Mouse (Mus musculus) cortical plate, adult 2 months (tissue): ENCODE measurements around the gene Ptma. TPM values are rescaled to one million over a fixed set of nuclear protein-coding genes. Genes with fewer than 3 reads are reported as not detected.

Experiments
- H3K27ac ChIP-seq: fragments of 200-500 bp; 2 replicates; pipeline ENCODE4 v1.5.1; 2012; ENCODE audit warnings: low read length, control low read depth, inconsistent platforms; ENCODE audit not compliant: insufficient read depth
- H3K4me1 ChIP-seq: fragments of 200-500 bp; 2 replicates; pipeline ENCODE4 v1.6.1; 2011; ENCODE audit warnings: low read length; ENCODE audit not compliant: control insufficient read depth, insufficient read depth
- H3K4me3 ChIP-seq: fragments of 200-500 bp; 2 replicates; pipeline ENCODE4 v1.5.1; 2011; ENCODE audit warnings: mild to moderate bottlenecking, low read length, control low read depth; ENCODE audit not compliant: insufficient read depth
- CTCF ChIP-seq: fragments of 200-500 bp; IDR thresholded peaks from 2 replicates; pipeline ENCODE4 v1.5.1; 2011; ENCODE audit warnings: mild to moderate bottlenecking, control low read depth, low read length; ENCODE audit not compliant: insufficient read depth; ENCODE audit errors: extremely low read depth
- POLR2A ChIP-seq: fragments of 200-500 bp; IDR thresholded peaks from 2 replicates; pipeline ENCODE4 v1.6.1; 2011; ENCODE audit warnings: mild to moderate bottlenecking, low read length, control low read depth; ENCODE audit not compliant: insufficient read depth; ENCODE audit errors: extremely low read depth
- polyA plus RNA-seq: library from polyadenylated mRNA; depleted of rRNA; stranded (reverse); fragments of >200 nt; gene quantifications from 2 replicates; pipeline ENCODE4 v1.2.3, GENCODE M21; 2012; rRNA removed

Gene Ptma
- polyA plus RNA-seq, 1 experiment, result 548 TPM

GRCm38 (mm10) chr1:86555665-86556064 lies 29.1 kb downstream of the Ptma start:
- H3K4me1 ChIP-seq, result no peaks in the 10 kb centered on the region
- TF ChIP-seq POLR2A, result no peak
- TF ChIP-seq CTCF, result no peak
- no peak overlapping the region for H3K27ac ChIP-seq
- no peak overlapping the region for H3K4me3 ChIP-seq

GRCm38 (mm10) chr1:86557872-86558271 lies 31.3 kb downstream of the Ptma start:
- no peak overlapping the region for H3K4me3 ChIP-seq
- TF ChIP-seq CTCF, result no peak
- TF ChIP-seq POLR2A, result no peak
- H3K27ac ChIP-seq, result no peak overlapping the region
- no peaks in the 10 kb centered on the region for H3K4me1 ChIP-seq

- TF ChIP-seq CTCF (no peak), POLR2A (no peak)
- Histone ChIP-seq H3K4me1 (no peaks in the 10 kb centered on the region), H3K4me3 (no peak overlapping the region), H3K27ac (no peak overlapping the region)
Observed at GRCm38 (mm10) chr1:86559232-86559631, 32.7 kb downstream of the Ptma start.

DNA sequence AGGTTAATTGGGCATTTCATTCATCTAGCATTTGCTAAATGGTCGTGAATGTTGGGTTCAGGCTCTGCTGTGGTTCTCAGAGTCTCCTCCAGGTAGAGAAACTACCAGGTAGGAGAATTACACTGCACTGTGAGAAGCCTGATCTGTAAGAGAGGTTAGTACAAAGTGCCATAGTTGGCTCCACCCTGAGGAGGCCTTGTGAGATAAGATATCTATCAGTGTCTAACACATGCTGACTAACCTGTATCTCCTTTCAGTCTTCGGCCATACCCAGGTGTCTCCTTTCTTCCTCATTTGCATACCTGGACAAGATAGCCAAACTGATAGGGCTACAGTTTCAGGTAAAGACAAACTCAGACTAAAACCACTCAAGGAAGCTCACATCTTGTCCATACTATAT lies 36.1 kb downstream of the Ptma start:
- Histone ChIP-seq H3K4me1 (no peaks in the 10 kb centered on the region), H3K4me3 (no peak overlapping the region), H3K27ac (no peak overlapping the region)
- TF ChIP-seq CTCF, result no peak
- TF ChIP-seq POLR2A, result no peak

DNA sequence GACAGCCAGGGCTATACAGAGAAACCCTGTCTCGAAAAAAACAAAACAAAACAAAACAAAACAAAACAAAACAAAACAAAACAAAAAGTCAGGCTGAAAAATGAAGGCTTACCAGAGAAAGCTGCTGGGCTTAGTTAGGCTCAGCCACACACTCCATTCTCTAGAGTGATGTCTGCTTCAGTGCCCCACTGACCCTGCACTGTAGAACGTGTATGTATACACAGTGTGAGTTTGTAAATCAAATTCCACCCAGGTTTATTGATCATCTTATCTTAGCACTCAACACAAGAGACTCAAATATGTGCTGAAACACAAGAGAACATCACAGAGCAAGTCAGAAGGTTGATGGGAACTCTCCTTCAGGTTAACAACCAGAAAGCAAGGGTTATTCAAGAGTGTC lies 41.9 kb downstream of the Ptma start:
- Histone ChIP-seq H3K4me1 (no peaks in the 10 kb centered on the region; the same call in 1 of the 2 replicates), H3K27ac (no peak overlapping the region), H3K4me3 (no peak overlapping the region)
- no peak for TF ChIP-seq CTCF
- no peak for TF ChIP-seq POLR2A

GRCm38 (mm10) chr1:86569292-86569860 lies 42.9 kb downstream of the Ptma start:
- Histone ChIP-seq H3K4me1 (no peaks in the 10 kb centered on the region; the same call in 1 of the 2 replicates), H3K27ac (no peak overlapping the region), H3K4me3 (no peak overlapping the region)
- TF ChIP-seq CTCF (no peak), POLR2A (no peak)

GRCm38 (mm10) chr1:86571381-86571780 lies 44.9 kb downstream of the Ptma start:
- TF ChIP-seq CTCF (no peak), POLR2A (no peak)
- H3K4me3 ChIP-seq, result no peak overlapping the region
- no peak overlapping the region for H3K27ac ChIP-seq
- H3K4me1 ChIP-seq, result no peaks in the 10 kb centered on the region; the same call in 1 of the 2 replicates

- no peaks in the 10 kb centered on the region; the same call in 1 of the 2 replicates for H3K4me1 ChIP-seq
- H3K27ac ChIP-seq, result no peak overlapping the region
- no peak for TF ChIP-seq CTCF
- no peak for TF ChIP-seq POLR2A
- H3K4me3 ChIP-seq, result no peak overlapping the region
Observed at GRCm38 (mm10) chr1:86571941-86572340, 45.4 kb downstream of the Ptma start.

Other genes with a start within 250 kb of the Ptma start
- gene B3gnt7, start 223.9 kb upstream of the Ptma start, polyA plus RNA-seq, result 1.3 and 1.5 TPM in 2 replicates
- 103 and 113 TPM in 2 replicates for gene Ncl, start 167.3 kb upstream of the Ptma start, polyA plus RNA-seq
- gene Nmur1, start 100.5 kb upstream of the Ptma start, polyA plus RNA-seq, result 0.09 and 0.25 TPM in 2 replicates
- not detected in 2 replicates for gene Tex44, start 100.4 kb upstream of the Ptma start, polyA plus RNA-seq
- gene Pde6d, start 55.9 kb downstream of the Ptma start, polyA plus RNA-seq, result 72.4 and 74.9 TPM in 2 replicates
- gene Cops7b, start 56.2 kb downstream of the Ptma start, polyA plus RNA-seq, result 36.5 and 38.7 TPM in 2 replicates
- 11.9 and 12.7 TPM in 2 replicates for gene Nppc, start 143.8 kb downstream of the Ptma start, polyA plus RNA-seq
- gene Dis3l2, start 177.1 kb downstream of the Ptma start, polyA plus RNA-seq, result 22.7 and 22.8 TPM in 2 replicates